Mouse (Mus musculus) frontal cortex, postnatal 25 days (tissue): ENCODE data around the gene Nacc2.

Experiments used
- DNase-seq, 2 experiments: peaks; one replicate each; pipeline ENCODE4 v3.0.0; 2022; ENCODE audit warnings: low spot score in 2 of 2

The Nacc2 gene

GRCm38 (mm10) chr2:26099260-26099659 is 23.8 kb downstream of the Nacc2 start:
- no peak for DNase-seq

- DNase-seq, result no peak
Observed at GRCm38 (mm10) chr2:26093897-26094296, 29.1 kb downstream of the Nacc2 start.

GRCm38 (mm10) chr2:26091771-26092393 is 31.1 kb downstream of the Nacc2 start:
- DNase-seq, result peak; percentile 51 to 67

- peak; percentile 15 to 31 for DNase-seq
Observed at GRCm38 (mm10) chr2:26090876-26091770, 31.9 kb downstream of the Nacc2 start.

GRCm38 (mm10) chr2:26089005-26089404 is 34.0 kb downstream of the Nacc2 start:
- DNase-seq, result no peak

GRCm38 (mm10) chr2:26086926-26087600 is 36.0 kb downstream of the Nacc2 start:
- no peak for DNase-seq

- DNase-seq, result no peak
Observed at GRCm38 (mm10) chr2:26086505-26086904, 36.5 kb downstream of the Nacc2 start.

- no peak for DNase-seq
Observed at GRCm38 (mm10) chr2:26082883-26083282, 40.1 kb downstream of the Nacc2 start.

- no peak for DNase-seq
Observed at GRCm38 (mm10) chr2:26080830-26081229, 42.2 kb downstream of the Nacc2 start.

GRCm38 (mm10) chr2:26079409-26079808 is 43.6 kb downstream of the Nacc2 start:
- DNase-seq, result no peak

GRCm38 (mm10) chr2:26077068-26077467 is 46.0 kb downstream of the Nacc2 start:
- no peak for DNase-seq

GRCm38 (mm10) chr2:26076121-26076520 is 46.9 kb downstream of the Nacc2 start:
- DNase-seq, result no peak

GRCm38 (mm10) chr2:26074551-26074950 is 48.5 kb downstream of the Nacc2 start:
- DNase-seq, result no peak

GRCm38 (mm10) chr2:26068592-26068991 is 54.4 kb downstream of the Nacc2 start:
- DNase-seq, result no peak

GRCm38 (mm10) chr2:26068175-26068574 is 54.8 kb downstream of the Nacc2 start:
- DNase-seq, result no peak

- peak; percentile 61 to 75 for DNase-seq
Observed at GRCm38 (mm10) chr2:26066527-26066926, 56.5 kb downstream of the Nacc2 start.

GRCm38 (mm10) chr2:26062742-26063427 is 60.1 kb downstream of the Nacc2 start:
- DNase-seq, result no peak

- DNase-seq, result no peak
Observed at GRCm38 (mm10) chr2:26062241-26062640, 60.8 kb downstream of the Nacc2 start.

GRCm38 (mm10) chr2:26061018-26061666 is 61.9 kb downstream of the Nacc2 start:
- no peak for DNase-seq

- no peak for DNase-seq
Observed at GRCm38 (mm10) chr2:26057053-26057452, 66.0 kb downstream of the Nacc2 start.

- DNase-seq, result no peak
Observed at GRCm38 (mm10) chr2:26056226-26056625, 66.8 kb downstream of the Nacc2 start.
